Mouse (Mus musculus) adrenal gland, adult (tissue): Measurements from ENCODE around the gene Tmem107.
A peak's percentile ranks its signal among the peaks of the same experiment; 100 is the strongest.

Source experiments
- DNase-seq, 2 experiments: peaks; one replicate each; pipeline ENCODE4 v3.0.0; 2022 to 2023; ENCODE audit warnings: low spot score in 1 of 2; ENCODE audit not compliant: inconsistent age in 2 of 2

Gene Tmem107

DNA sequence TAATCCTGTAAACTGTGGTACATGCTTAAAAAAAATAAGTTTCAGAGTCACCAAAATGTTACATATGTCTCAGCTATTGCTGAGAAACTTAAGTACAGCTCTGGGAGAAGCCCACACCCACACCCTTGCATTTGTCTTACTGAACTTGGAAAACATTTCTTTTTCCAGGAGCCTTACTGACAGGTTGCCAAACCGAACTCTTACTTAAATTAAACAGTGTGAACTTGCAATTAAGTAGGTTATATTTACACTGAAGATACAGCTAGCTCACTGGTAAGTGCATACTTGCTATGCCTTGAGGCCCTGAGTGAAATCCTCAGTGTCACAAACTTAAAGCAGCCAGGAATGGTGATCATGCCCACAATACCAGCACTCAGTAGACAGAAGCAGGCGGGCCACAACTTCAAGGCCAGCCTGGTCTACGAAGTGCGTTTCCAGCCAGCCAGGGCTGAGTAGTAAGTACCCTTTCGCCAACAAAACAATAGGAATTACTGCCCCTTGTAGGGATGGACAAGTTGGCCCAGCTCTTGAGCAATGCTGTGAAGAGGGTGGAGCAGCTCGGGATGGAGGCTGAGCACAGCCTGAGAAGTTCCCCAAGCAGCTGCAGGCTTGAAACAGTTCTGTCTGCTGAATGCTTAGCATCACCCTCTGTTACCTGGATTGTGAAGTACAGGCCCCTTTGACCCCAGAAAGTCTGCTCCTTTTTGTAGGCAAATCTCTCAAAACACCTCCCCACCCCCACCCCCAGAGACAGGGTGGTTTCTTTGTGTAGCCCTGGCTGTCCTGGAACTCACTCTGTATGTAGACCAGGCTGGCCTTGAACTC is 3.6 kb downstream of the Tmem107 start:
- DNase-seq: peak; percentile 21 to 63

DNA sequence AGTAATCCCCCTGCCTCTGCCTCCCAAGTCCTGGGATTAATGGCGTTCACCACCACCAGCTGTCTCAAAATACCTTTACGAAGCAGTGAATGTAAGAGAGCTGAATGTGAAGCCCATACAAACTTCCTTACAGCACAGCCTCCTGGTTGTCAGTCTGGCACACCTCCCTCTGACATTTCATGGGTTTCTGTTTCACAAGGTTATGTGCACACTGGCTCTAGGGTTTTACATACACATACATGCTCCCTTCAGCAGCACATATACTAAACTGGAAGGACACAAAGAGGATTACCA is 4.1 kb downstream of the Tmem107 start:
- DNase-seq: no peak

DNA sequence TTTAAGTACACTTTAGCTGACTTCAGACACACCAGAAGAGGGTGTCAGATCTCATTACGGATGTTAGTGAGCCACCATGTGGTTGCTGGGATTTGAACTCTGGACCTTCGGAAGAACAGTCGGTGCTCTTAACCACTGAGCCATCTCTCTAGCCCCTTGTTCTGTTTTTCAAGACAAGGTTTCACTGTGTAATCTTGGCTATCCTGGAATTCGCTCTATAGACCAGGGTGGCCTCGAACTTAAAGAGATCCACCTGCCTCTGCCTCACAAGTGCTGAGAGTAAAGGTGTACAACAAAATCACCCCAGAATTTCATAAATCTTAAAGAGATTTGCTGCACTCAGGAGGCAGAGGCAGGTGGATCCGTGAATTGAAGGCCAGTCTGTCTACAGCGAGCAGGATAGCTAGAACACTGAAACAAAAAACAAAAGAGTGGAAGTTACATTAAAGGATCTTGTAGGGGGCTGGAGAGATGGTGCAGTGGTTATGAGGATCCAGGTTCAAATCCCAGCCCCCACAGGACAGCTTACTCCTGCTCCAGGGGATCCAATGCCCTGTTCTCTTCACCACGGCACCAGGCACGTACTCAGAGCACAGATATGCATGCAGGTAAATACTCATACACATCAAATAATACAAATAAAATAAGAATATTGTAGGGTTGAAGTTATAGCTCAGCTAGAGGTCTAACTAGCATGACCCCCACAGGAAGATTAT is 5.3 kb downstream of the Tmem107 start:
- DNase-seq: no peak

DNA sequence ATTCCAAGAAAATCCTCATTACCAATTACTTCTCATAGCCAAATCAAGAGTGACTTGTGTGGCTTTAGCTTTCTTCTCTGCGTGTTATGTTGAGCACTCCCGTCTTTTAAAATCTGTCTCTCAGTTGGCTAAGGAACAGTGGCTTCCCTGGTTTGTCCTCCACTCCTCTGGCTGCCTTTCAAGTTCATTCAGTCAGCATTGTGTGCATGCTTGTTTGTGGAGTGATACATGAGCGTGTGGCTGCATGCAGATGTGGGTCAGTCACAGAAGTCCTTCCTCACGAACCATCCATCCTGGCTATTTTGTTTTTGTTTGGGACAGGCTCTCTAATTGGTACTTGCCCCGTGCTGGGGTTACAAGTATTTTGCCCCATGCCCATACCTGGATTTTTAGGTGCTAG is 6.0 kb downstream of the Tmem107 start:
- peak; percentile 57 to 83 for DNase-seq

DNA sequence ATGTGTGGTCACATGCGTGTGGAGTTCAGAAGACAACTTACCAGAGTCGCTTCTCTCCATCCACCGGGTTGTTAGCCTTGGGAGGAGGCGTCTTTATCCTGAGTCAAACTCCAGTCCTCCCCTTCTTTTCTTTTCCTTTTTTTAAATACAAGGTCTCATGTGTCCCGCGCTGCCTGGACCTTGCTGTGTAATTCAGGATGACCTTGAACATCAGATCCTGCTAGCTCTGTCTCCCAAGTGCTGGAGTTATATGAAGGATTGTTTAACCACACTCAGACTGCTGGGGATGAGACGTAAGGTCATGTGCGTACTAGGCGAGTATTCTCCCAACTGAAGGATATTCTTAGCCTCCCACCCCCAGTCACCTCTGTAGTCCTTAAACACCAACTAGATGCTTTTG is 6.7 kb downstream of the Tmem107 start:
- peak; percentile 56 to 76 for DNase-seq

DNA sequence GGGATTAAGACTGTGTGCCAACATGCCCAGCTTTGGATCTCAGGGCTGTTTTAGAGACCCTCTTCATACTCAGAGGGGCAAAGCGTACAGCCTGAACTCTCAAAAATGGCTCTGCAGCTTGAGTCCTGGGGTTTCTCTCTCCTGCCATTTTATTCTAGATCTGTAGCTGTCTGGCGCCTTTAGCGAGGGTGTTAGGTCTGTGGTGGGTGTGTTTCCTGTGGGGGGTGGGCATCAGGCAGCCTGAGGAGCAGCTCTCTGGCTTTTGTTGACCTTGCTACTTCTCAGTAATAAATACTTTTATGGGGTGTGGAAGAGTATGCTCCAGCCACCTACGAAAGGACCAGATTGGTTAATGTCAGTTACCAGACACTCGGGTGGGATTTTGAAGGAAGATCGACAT is 7.4 kb downstream of the Tmem107 start:
- peak; percentile 12 to 28 for DNase-seq

DNA sequence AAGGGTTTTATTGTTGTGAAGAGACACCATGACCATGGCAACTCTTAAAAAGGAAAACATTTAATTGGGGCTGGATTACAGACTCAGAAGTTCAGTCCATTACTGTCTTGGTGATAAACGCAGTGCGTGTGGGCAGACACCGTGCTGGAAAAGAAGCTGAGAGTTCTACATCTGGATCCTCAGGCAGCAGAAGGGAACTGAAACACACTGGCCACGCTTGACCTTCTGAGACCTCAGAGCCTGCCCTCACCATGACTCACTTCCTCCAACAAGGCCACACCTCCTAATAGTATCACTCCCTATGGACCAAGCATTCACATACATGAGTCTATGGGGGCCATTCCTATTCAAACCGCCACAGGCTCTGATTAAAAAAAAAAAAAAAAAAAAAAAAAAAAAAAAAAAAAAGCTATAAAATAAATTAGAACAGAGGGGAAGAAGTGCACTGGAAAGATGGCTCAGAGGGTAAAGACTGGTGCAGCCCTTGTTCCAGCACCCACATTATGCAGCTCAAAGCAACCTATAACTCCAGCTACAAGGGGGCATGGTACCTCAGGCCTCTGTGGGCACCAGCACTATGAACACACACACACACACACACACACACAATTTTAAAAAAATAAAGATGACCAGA is 8.3 kb downstream of the Tmem107 start:
- peak; percentile 47 to 71 for DNase-seq

DNA sequence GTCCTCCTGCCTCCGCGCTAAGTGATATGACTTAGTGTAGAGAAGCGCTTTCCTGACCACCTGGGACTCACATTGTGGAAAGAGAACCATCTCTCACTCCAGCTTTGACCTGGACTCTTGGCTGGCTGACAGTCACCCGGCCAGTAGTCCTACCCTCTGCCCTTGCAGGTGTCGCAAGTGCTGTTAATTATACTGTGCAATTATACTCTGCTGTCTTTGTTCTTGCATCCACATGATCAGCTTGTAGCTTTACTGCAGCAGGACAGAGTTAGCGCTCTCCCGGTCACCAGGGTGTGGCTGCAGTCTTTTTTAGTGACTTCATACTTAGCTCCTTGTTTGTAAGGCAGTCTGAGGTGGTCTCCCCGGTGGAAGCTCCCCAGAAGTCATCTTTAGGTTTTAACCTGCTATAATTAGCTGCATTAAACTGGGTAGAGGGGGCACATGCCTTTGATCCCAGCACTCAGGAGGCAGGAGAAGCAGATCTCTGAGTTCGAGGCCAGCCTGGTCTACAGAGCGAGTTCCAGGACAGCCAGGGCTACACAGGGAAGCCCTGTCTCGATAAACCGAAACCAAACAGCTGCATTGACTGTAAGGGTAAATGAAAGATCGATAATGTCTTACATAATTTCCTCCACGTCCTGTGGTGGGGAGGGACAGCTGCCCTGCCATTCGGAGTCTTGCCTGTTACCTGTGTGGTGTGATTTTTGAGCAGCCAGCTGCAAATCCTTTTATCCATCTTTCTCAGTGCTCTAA is 9.7 kb downstream of the Tmem107 start:
- DNase-seq: peak in 1 of 2 experiments; percentile 36

DNA sequence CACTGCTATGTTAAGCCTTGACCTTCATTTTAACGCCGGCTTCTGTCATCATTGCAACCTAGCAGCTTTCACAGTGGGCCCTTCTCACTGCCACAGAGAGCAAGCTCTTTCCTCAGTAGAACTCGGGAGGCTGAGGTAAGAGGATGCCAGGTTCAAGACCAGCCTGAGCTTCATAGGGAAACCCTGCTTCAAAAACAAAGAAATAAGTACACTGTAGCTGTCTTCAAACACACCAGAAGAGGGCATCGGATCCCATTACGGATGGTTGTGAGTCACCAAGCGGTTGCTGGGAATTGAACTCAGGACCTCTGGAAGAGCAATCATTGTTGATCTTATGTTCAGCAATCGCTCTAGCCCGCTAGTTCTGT is 10.2 kb downstream of the Tmem107 start:
- DNase-seq: peak; percentile 11 to 46

DNA sequence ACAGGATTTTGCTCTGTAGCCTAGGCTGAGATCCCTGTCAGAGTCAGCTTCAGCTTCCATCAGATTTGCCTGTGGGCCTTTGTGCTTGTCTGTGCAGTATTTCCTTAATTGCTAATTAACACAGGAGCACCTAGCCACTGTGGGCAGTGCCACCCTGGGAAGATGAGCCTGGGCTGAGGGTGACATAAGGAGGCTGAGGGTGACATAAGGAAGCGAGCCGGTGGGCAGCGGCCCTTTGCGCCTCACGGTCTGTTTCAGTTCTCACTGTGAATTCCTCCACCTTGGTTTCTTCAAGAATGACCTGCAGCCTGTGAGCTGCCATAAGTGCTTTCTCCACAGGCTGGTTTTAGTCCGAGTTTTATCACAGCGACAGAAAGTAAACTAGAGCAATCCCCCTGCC is 11.0 kb downstream of the Tmem107 start:
- DNase-seq: no peak

DNA sequence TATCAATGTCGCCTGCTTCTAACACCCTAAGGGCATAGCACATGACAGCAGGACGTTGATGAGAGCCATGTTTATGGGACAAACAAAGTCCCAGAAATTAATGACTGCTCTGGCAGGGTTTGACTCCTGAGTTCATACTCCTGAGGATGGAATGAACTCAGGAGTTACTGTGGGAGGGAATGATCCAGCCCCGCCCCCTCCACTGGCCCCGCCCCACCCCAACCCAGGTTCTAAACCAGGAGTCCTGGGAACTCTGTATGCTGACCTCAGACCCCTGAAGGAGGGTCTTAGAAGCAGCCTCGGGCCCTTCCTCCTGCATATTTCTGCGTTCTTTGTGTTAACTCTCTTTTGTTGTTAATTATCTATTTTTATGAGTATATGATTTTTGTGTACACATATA is 15.0 kb downstream of the Tmem107 start:
- no peak for DNase-seq

DNA sequence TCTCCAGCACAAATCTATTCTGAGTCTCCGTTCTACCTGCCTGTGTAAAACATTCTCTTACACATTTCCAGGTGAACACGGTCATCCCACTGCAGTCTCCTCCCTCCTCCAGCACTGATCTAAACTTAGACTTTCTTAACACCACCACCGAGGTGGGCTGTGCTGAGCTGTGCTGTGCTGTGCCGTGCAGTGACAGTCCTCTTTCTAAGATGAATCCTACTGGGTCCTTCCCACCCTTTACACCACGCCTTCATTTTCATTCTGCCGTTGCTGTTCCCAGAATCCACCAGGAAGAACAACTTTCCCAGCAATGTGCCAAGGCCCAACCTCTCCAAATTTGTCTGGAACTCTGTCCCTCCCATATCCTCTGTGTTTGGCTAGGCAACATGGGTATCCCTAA is 15.8 kb downstream of the Tmem107 start:
- DNase-seq: no peak

DNA sequence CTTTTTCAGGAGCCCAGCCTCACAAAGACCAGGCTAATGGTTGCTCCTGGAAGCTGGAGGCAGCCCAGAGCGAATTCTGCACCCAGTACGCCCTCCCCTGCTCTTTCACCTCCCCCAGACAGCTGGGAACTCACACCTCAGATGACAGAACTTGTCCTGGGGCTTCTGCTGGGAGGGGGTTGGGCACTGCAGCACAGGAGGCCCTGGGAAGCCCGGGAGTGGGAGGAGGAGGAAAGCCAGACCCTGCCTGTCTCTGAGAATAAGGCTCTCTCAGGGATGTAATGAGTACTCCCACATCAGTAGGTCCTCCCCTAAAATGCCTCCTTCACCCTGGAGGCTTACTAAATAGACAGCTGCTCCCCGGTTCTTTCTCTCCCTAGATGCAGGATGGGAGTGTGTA is 16.5 kb downstream of the Tmem107 start:
- no peak for DNase-seq

DNA sequence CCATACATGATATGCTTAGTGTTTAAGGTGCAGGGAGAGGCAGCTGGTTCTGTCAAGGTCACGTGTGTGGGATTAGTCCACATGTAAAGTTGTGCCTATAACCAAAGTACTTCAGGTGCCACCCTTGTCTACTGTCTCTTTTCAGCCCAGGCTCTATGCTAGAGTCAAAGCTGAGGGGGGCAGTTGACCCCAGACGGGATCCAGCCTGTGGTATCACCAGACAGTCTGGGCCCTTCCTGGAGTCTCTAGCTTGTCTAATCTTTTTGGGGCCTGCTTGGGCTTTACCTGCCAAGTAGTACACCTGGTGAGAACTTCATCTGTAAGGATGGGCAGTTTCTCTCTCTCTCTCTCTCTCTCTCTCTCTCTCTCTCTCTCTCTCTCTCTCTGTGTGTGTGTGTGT is 17.0 kb downstream of the Tmem107 start:
- DNase-seq: no peak

DNA sequence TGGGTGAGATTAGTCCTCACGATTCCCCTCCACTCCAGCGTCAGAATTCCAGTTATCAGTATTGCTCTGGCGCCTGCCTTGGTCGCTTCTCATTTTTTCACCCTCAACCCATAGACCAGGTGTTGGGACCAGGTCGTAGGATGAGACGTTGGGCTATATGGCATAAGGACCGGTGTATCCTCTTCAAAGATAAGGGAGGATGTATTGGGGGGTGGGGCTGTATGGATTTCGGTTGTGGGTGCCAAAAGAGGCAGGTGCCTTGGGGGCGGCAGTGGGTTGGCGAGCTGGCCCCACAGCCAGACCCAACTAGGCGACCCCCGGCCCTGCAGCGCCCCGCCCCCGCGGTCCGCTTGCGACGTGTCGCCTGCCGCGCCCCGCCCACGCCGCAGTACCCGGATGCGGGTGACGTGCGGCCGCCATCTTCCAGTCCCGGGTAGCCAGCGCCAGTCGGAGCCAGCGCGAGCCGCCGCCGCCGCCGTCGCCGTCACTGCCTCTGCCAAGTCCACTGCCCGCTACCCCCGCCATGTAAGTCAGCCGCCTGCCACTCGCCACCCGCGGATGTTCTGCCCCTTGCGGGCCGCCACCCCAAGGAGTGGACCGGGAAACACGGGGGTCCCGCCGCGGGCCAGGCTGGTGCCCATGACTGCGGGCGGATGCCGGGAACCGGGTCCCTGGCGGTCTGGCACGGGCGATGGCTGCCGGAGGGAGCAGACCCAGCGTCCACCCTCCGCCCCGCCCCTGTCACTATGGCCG is 17.7 kb downstream of the Tmem107 start, which contains the start of gene Vamp2:
Gene Vamp2, plus strand, starts transcription at position 388 of the 753 bp plus-strand sequence.
- peak; percentile 93 to 96 for DNase-seq

DNA sequence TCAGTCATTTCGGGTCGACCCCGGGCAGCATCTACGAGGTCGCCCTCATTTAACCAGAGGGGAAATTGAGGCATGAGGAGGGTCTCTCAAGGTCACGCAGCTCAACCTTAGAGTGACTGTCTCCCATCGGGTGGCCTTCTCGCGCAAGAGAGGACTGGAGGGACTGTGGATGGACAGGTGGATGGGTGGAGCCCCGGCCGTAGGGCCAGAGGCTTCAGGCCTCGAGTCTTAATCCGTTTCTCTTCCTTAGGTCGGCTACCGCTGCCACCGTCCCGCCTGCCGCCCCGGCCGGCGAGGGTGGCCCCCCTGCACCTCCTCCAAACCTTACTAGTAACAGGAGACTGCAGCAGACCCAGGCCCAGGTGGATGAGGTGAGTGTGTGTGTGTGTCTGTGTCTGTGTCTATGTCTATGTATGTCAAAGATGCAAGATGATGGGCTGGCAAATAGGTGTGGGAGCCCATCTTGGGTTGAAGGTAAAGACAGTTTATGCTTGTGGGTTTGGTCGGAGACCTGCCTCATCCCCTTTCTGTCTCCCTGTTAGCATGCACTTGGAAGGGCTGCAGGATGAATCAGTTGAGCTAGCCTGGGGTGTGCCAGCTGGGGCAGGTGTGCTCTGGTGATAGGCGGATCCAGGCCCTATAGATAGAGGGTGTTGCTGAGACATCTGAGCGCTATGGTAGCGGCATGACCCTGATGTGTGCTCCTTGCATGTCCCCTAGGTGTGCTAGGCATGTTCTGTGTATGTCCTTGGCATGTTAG is 18.4 kb downstream of the Tmem107 start:
- DNase-seq: peak; percentile 58 to 84

DNA sequence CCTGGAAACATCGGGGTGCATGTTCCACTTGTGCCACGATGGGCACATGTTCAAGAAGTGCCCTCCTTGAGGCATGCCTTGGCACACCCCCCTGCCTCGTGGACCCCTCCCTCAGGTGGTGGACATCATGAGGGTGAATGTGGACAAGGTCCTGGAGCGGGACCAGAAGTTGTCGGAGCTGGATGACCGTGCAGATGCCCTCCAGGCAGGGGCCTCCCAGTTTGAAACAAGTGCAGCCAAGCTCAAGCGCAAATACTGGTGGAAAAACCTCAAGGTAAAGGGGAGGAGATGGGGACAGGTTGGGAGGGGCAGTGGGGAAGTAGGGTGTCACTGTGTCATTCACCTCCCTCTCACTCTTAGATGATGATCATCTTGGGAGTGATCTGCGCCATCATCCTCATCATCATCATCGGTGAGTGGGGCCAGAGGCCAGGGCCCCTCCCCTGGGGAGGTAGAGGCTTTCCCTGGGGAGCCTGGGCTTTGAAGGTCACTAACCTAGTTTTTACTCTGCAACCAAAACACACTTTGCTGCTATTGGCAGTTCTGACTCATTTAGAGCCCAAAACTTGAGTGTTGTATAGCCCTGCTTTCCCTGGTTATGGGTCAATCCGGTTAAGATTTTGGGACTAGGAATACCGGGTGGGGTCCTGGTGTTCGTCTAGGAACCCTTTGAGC is 19.1 kb downstream of the Tmem107 start:
- DNase-seq: peak; percentile 67 to 89

DNA sequence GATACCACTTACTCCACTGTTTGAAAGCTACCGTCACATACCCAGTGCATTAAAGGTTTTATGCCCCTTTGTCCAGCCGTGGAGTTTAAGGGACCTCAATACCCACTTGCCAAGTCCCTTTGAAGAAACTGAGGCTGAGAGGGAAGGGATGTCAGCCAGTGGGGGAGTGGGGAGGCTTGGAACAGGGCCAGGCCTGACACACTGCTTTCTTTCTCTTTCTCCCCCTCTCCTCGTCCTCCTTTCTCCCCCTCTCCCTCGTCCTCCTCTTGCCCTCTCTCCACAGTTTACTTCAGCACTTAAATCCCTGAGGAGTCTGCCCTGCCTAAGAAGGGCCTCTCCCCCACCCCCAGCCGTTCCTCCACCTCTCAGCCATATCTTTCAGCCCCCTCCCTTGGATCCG is 19.8 kb downstream of the Tmem107 start:
- peak in 1 of 2 experiments; percentile 16 for DNase-seq
